Mouse (Mus musculus) lung, postnatal 0 days (tissue): Measurements from ENCODE around the gene Nek7. TPM values are rescaled to one million over a fixed set of nuclear protein-coding genes. Genes with fewer than 3 reads are reported as not detected.

Experiments used
- ATAC-seq: fragments of 200-750 bp; cut with Nextera tagmentation; 2 replicates; pipeline ENCODE4 v1.8.0; 2017; ENCODE audit warnings: moderate library complexity
- DNase-seq: peaks from one replicate; pipeline ENCODE4 v3.0.0-alpha.2; 2016; ENCODE audit warnings: low spot score
- H3K27ac ChIP-seq: fragments of 300-500 bp; sonication (generic); 2 replicates; pipeline ENCODE4 v1.5.1; 2014; ENCODE audit warnings: antibody characterized with exemption, mild to moderate bottlenecking, low read length, mixed read lengths
- H3K27me3 ChIP-seq: fragments of 300-500 bp; sonication (generic); replicated peaks from 2 replicates; pipeline ENCODE4 v1.6.1; 2014; ENCODE audit warnings: low read length, mixed read lengths; ENCODE audit not compliant: insufficient read depth
- H3K36me3 ChIP-seq: fragments of 300-500 bp; sonication (generic); 2 replicates; pipeline ENCODE4 v1.6.1; 2014; ENCODE audit warnings: low read length, mixed read lengths; ENCODE audit not compliant: insufficient read depth
- H3K4me1 ChIP-seq: fragments of 300-500 bp; sonication (generic); 2 replicates; pipeline ENCODE4 v1.6.1; 2014; ENCODE audit warnings: antibody characterized with exemption, low read depth, low read length, mixed read lengths; ENCODE audit not compliant: insufficient read depth
- H3K4me2 ChIP-seq: fragments of 300-500 bp; sonication (generic); replicated peaks from 2 replicates; pipeline ENCODE4 v1.6.1; 2014; ENCODE audit warnings: low read depth, mild to moderate bottlenecking, low read length, moderate library complexity, mixed read lengths
- H3K4me3 ChIP-seq: fragments of 300-500 bp; sonication (generic); 2 replicates; pipeline ENCODE4 v1.5.1; 2014; ENCODE audit warnings: low read depth, low read length
- H3K9ac ChIP-seq: fragments of 300-500 bp; sonication (generic); replicated peaks from 2 replicates; pipeline ENCODE4 v1.6.1; 2014; ENCODE audit warnings: low read depth, mild to moderate bottlenecking
- H3K9me3 ChIP-seq: fragments of 300-500 bp; sonication (generic); 2 replicates; pipeline ENCODE4 v1.6.1; 2016; ENCODE audit warnings: low read length, mixed read lengths
- CTCF ChIP-seq: IDR thresholded peaks from 2 replicates; pipeline ENCODE4 v1.5.1; 2016; ENCODE audit warnings: antibody characterized with exemption, mild to moderate bottlenecking
- EP300 ChIP-seq: IDR thresholded peaks from 2 replicates; pipeline ENCODE4 v1.6.1; 2016; ENCODE audit warnings: antibody characterized with exemption, mild to moderate bottlenecking, control low read depth
- WGBS: fragments of 180-500 bp; shearing (Covaris S2); extraction: QIAGEN DNeasy Blood & Tissue Kit; methylation state at CpG from one replicate; pipeline ENCODE4 v1.1.7; 2014; 5-methylcytosine and 5-hydroxymethylcytosine counted together
- polyA plus RNA-seq: library from polyadenylated mRNA; unstranded; fragments of >200 nt; fragmentation: Nextera tagmentation; extraction: Ambion mirVana; gene quantifications from 2 replicates; pipeline ENCODE4 v1.2.1, GENCODE M21; 2015

Gene Nek7
- polyA plus RNA-seq, 1 experiment from 2014 or later, result 41.6 TPM

GRCm38 (mm10) chr1:138568434-138569232, 51.3 kb downstream of the Nek7 start:
- no peak overlapping the region for H3K27ac ChIP-seq
- H3K9ac ChIP-seq, result no peak overlapping the region
- 72% methylated on average over 6 of the region's 6 CpGs for WGBS
- H3K4me3 ChIP-seq, result no peak overlapping the region
- ATAC-seq (no peak), DNase-seq (no peak)
- H3K4me2 ChIP-seq, result no peak overlapping the region
- H3K27me3 ChIP-seq, result no peaks in the 10 kb centered on the region
- TF ChIP-seq EP300 (no peak), CTCF (no peak)
- no peaks in the 10 kb centered on the region; the same call in 1 of the 2 replicates for H3K4me1 ChIP-seq
- H3K9me3 ChIP-seq, result no peaks in the 10 kb centered on the region
- no peaks in the 10 kb centered on the region for H3K36me3 ChIP-seq

GRCm38 (mm10) chr1:138567946-138568345, 52.0 kb downstream of the Nek7 start:
- no peak overlapping the region for H3K27ac ChIP-seq
- no peak overlapping the region for H3K4me2 ChIP-seq
- H3K4me3 ChIP-seq, result no peak overlapping the region
- H3K4me1 ChIP-seq, result no peaks in the 10 kb centered on the region; the same call in 1 of the 2 replicates
- DNase-seq (no peak), ATAC-seq (no peak)
- no peaks in the 10 kb centered on the region for H3K36me3 ChIP-seq
- H3K27me3 ChIP-seq, result no peaks in the 10 kb centered on the region
- H3K9ac ChIP-seq, result no peak overlapping the region
- no peaks in the 10 kb centered on the region for H3K9me3 ChIP-seq
- WGBS, result 86% methylated on average over 9 of the region's 9 CpGs
- no peak for TF ChIP-seq CTCF
- TF ChIP-seq EP300, result no peak

- Histone ChIP-seq H3K9ac (no peak overlapping the region), H3K4me2 (no peak overlapping the region), H3K9me3 (no peaks in the 10 kb centered on the region), H3K27me3 (no peaks in the 10 kb centered on the region), H3K4me1 (no peaks in the 10 kb centered on the region), H3K27ac (no peak overlapping the region), H3K4me3 (no peak overlapping the region), H3K36me3 (no peaks in the 10 kb centered on the region)
- 78% methylated on average over 6 of the region's 6 CpGs for WGBS
- DNase-seq (no peak), ATAC-seq (no peak)
- TF ChIP-seq CTCF (no peak), EP300 (no peak)
Measured at GRCm38 (mm10) chr1:138564677-138565076, 55.3 kb downstream of the Nek7 start.

- TF ChIP-seq EP300 (no peak), CTCF (no peak)
- no peak for ATAC-seq
- H3K27ac ChIP-seq, result no peak overlapping the region
- WGBS, result 94% methylated on average over 12 of the region's 12 CpGs
- H3K27me3 ChIP-seq, result no peaks in the 10 kb centered on the region
- no peak overlapping the region for H3K9ac ChIP-seq
- no peaks in the 10 kb centered on the region for H3K4me1 ChIP-seq
- H3K4me3 ChIP-seq, result no peak overlapping the region
- 0 out of 2 replicates have a peak, but pooled peaks cover 1% of the 10 kb centered on the region for H3K36me3 ChIP-seq
- H3K9me3 ChIP-seq, result no peaks in the 10 kb centered on the region
- H3K4me2 ChIP-seq, result no peak overlapping the region
- DNase-seq, result no peak
Measured at GRCm38 (mm10) chr1:138560733-138561132, 59.2 kb downstream of the Nek7 start.

GRCm38 (mm10) chr1:138559213-138560101, 60.5 kb downstream of the Nek7 start:
- Histone ChIP-seq H3K27ac (no peak overlapping the region), H3K27me3 (no peaks in the 10 kb centered on the region), H3K4me2 (no peak overlapping the region), H3K4me1 (no peaks in the 10 kb centered on the region), H3K4me3 (no peak overlapping the region), H3K9ac (no peak overlapping the region), H3K9me3 (no peaks in the 10 kb centered on the region), H3K36me3 (0 out of 2 replicates have a peak, but pooled peaks cover 2% of the 10 kb centered on the region)
- TF ChIP-seq CTCF (no peak), EP300 (no peak)
- DNase-seq, result no peak
- no peak for ATAC-seq
- 72% methylated on average over 12 of the region's 12 CpGs for WGBS

DNA sequence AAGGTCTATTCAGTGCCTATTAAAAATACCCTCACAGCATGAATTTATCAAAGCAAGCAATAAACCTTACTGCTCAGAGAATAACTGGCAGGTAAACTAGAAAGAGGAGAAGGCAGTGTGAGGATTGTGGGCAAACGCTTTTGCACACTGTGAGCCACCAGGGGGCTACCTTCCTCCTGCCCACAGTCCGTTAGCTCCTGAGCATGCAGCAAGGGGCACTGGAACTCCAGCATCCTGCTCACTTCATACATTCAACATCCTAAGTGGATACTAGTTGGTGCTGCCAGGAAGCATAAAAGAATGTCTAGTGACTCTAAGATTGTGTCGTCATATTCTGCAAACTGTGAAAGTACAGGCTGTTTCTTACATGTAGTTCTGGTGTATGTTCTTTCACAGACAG, 61.6 kb downstream of the Nek7 start:
- ATAC-seq (peak; percentile 50; the same call in 1 of the 2 replicates), DNase-seq (peak; percentile 38)
- Histone ChIP-seq H3K4me1 (no peaks in the 10 kb centered on the region), H3K9me3 (no peaks in the 10 kb centered on the region), H3K27me3 (no peaks in the 10 kb centered on the region), H3K4me3 (no peak overlapping the region), H3K9ac (no peak overlapping the region), H3K27ac (no peak overlapping the region), H3K36me3 (0 out of 2 replicates have a peak, but pooled peaks cover 2% of the 10 kb centered on the region), H3K4me2 (no peak overlapping the region)
- 69% methylated on average over 3 of the region's 3 CpGs for WGBS
- TF ChIP-seq EP300, result no peak
- TF ChIP-seq CTCF, result peak; percentile 67
